Mouse (Mus musculus) hindbrain, embryonic 10.5 days (tissue): ENCODE data around the gene Srrd. TPM values are rescaled to one million over a fixed set of nuclear protein-coding genes. Genes with fewer than 3 reads are reported as not detected.

Source experiments
- DNase-seq: peaks from one replicate; pipeline ENCODE4 v3.0.0-alpha.2; 2017; ENCODE audit warnings: low spot score
- H3K27ac ChIP-seq: fragments of 300-500 bp; sonication (generic); 2 replicates; pipeline ENCODE4 v1.5.1; 2016; ENCODE audit warnings: mild to moderate bottlenecking, moderate library complexity
- H3K27me3 ChIP-seq: fragments of 300-500 bp; sonication (generic); 2 replicates; pipeline ENCODE4 v1.6.1; 2016; ENCODE audit warnings: mild to moderate bottlenecking; ENCODE audit not compliant: poor library complexity, insufficient read depth, severe bottlenecking
- H3K36me3 ChIP-seq: fragments of 300-500 bp; sonication (generic); 2 replicates; pipeline ENCODE4 v1.6.1; 2016; ENCODE audit warnings: mild to moderate bottlenecking, moderate library complexity
- H3K4me1 ChIP-seq: fragments of 300-500 bp; sonication (generic); replicated peaks from 2 replicates; pipeline ENCODE4 v1.6.1; 2016; ENCODE audit warnings: mild to moderate bottlenecking
- H3K4me3 ChIP-seq: fragments of 300-500 bp; sonication (generic); 2 replicates; pipeline ENCODE4 v1.5.1; 2016; ENCODE audit warnings: mild to moderate bottlenecking, moderate library complexity
- H3K9me3 ChIP-seq: fragments of 300-500 bp; sonication (generic); 2 replicates; pipeline ENCODE4 v1.6.1; 2016; ENCODE audit warnings: mild to moderate bottlenecking, moderate library complexity
- WGBS: fragments of 180-500 bp; shearing (Covaris S2); methylation state at CpG from one replicate; pipeline ENCODE4 v1.1.7; 2016; 5-methylcytosine and 5-hydroxymethylcytosine counted together
- polyA plus RNA-seq: library from polyadenylated mRNA; unstranded; fragments of >200 nt; fragmentation: Nextera tagmentation; extraction: Ambion mirVana; gene quantifications from 2 replicates; pipeline ENCODE4 v1.2.1, GENCODE M21; 2016

The Srrd gene
- polyA plus RNA-seq: 52.5 and 53.2 TPM in 2 replicates

- no peaks in the 10 kb centered on the region for H3K27me3 ChIP-seq
- H3K36me3 ChIP-seq: peaks cover 60% of the 10 kb centered on the region
- peak; percentile 87 for DNase-seq
- peak within 1 kb of the TSS; percentile 82 for H3K4me3 ChIP-seq
- no peaks in the 10 kb centered on the region for H3K9me3 ChIP-seq
- H3K4me1 ChIP-seq: peaks cover 48% of the 10 kb centered on the region
- H3K27ac ChIP-seq: peak within 1 kb of the TSS; percentile 94
- 2% methylated on average over 64 of the region's 64 CpGs for WGBS
Observed at GRCm38 (mm10) chr5:112342463-112343204, at the start of gene Srrd, which contains the start of gene Hps4. TSS of gene Srrd (minus strand) at chr5:112343040. TSS of gene Hps4 (plus strand) at chr5:112343083.

- WGBS: 64% methylated on average over 27 of the region's 27 CpGs
- H3K27me3 ChIP-seq: peaks cover 34% of the 10 kb centered on the region
- H3K4me1 ChIP-seq: peaks cover 41% of the 10 kb centered on the region
- no peak for DNase-seq
- H3K9me3 ChIP-seq: no peaks in the 10 kb centered on the region
- H3K27ac ChIP-seq: 0 out of 2 replicates have a peak overlapping the region, but pooled peaks have one; percentile 31
- H3K4me3 ChIP-seq: no peak overlapping the region
- peaks cover 45% of the 10 kb centered on the region for H3K36me3 ChIP-seq
Observed at GRCm38 (mm10) chr5:112391676-112392323, 49.0 kb upstream of the Srrd start.

DNA sequence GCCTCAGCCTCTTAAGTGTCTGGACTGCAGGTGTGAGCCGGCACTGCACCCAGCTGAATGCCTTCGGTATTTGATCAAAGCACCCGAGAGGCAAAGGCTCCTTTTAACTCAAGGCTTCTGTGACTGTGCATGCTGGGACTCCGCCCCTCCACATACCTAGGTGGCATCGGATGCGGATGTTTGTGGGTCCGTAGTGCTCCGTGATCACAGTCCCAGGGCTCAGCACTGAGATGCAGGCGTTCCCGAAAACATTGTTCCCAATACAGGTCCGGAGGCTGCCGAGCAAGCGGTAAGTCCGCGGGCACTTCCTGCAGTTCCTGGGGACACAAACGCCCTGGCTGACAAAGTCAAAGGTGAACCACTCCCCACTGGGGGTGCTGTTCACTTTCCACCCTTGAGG is 48.2 kb upstream of the Srrd start:
- H3K9me3 ChIP-seq: no peaks in the 10 kb centered on the region

DNA sequence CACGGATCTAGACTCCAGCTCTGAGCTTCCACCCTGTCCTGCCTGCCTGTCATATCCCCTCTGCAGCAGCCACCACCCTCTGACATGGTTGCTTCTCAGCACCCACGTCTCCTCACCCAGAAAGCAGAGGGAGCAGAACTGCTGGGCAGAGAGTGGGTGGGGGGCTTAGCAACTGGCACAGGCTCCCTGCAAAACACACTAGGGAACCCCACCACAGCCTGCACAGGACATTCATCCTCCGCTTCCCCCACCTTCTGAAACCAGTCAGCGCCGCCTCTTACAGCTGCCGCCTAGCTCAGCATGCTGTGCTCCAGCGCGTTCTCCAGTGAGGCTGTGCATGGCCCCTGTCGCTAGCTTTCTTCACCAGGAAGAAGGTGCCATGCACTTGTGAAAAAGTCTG is 46.5 kb upstream of the Srrd start:
- H3K4me3 ChIP-seq: no peak overlapping the region
- peaks cover 28% of the 10 kb centered on the region for H3K4me1 ChIP-seq
- H3K27me3 ChIP-seq: peaks cover 34% of the 10 kb centered on the region
- H3K9me3 ChIP-seq: no peaks in the 10 kb centered on the region
- DNase-seq: no peak
- WGBS: 82% methylated on average over 9 of the region's 9 CpGs
- H3K27ac ChIP-seq: 0 out of 2 replicates have a peak overlapping the region, but pooled peaks have one; percentile 6
- H3K36me3 ChIP-seq: peaks cover 69% of the 10 kb centered on the region

More for the DNA sequence above, 48.2 kb upstream of the Srrd start:
- H3K4me1 ChIP-seq: peaks cover 40% of the 10 kb centered on the region
- H3K36me3 ChIP-seq: peaks cover 53% of the 10 kb centered on the region
- DNase-seq: no peak
- H3K27ac ChIP-seq: no peak overlapping the region
- no peak overlapping the region for H3K4me3 ChIP-seq
- H3K27me3 ChIP-seq: peaks cover 34% of the 10 kb centered on the region
- WGBS: 48% methylated on average over 16 of the region's 16 CpGs

GRCm38 (mm10) chr5:112385973-112386372 is 43.1 kb upstream of the Srrd start:
- peaks cover 61% of the 10 kb centered on the region for H3K36me3 ChIP-seq
- WGBS: 82% methylated on average over 2 of the region's 2 CpGs

GRCm38 (mm10) chr5:112384805-112385472 is 42.1 kb upstream of the Srrd start:
- Histone ChIP-seq H3K27me3 (no peaks in the 10 kb centered on the region), H3K36me3 (peaks cover 65% of the 10 kb centered on the region), H3K27ac (no peak overlapping the region), H3K9me3 (no peaks in the 10 kb centered on the region), H3K4me3 (no peak overlapping the region), H3K4me1 (peaks cover 24% of the 10 kb centered on the region)
- DNase-seq: no peak
- 92% methylated on average over 13 of the region's 13 CpGs for WGBS

More at GRCm38 (mm10) chr5:112385973-112386372, 43.1 kb upstream of the Srrd start:
- peaks cover 26% of the 10 kb centered on the region for H3K4me1 ChIP-seq
- H3K4me3 ChIP-seq: no peak overlapping the region
- H3K27me3 ChIP-seq: peaks cover 2% of the 10 kb centered on the region; the same call in 1 of the 2 replicates
- H3K27ac ChIP-seq: no peak overlapping the region
- no peaks in the 10 kb centered on the region for H3K9me3 ChIP-seq
- no peak for DNase-seq

DNA sequence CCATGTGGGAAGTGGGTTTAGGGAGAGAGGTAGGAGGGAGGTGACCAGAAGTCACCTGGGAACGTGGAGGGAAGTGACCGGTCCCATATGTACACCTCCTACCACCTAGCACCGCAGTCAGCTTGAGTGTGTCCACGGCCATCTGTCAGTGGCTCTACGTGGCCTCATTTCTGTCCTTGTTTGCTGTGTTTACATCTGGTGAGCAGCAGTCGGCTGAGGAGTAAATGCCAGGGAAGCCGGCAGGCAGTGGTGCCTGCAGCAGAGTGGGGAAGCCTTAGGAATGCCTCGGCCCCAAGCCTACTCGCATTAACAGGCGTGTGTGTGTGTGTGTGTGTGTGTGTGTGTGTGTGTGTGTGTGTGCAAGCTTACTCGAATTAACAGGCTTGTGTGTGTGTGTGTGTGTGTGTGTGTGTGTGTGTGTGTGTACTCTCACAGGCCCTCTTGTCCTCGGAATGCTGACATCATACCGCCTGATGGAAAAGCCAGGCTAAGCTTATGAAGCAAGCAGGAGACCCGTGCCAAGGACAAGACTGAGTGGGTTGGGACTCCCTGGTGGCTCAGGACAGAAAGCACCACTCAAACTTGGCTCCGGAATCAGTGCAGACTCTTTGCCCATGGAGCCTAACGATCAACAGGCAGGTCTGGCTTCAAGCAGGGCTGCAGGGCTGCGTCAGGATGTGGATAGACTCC is 39.9 kb upstream of the Srrd start:
- H3K27ac ChIP-seq: no peak overlapping the region
- H3K27me3 ChIP-seq: no peaks in the 10 kb centered on the region
- H3K36me3 ChIP-seq: peaks cover 68% of the 10 kb centered on the region
- H3K4me1 ChIP-seq: peaks cover 18% of the 10 kb centered on the region
- no peaks in the 10 kb centered on the region for H3K9me3 ChIP-seq
- no peak overlapping the region for H3K4me3 ChIP-seq
- WGBS: 73% methylated on average over 17 of the region's 17 CpGs
- DNase-seq: no peak

- DNase-seq: no peak
- H3K9me3 ChIP-seq: no peaks in the 10 kb centered on the region
- peak overlapping the region; percentile 66 for H3K27ac ChIP-seq
- H3K36me3 ChIP-seq: peaks cover 68% of the 10 kb centered on the region
- peaks cover 18% of the 10 kb centered on the region for H3K4me1 ChIP-seq
- no peaks in the 10 kb centered on the region for H3K27me3 ChIP-seq
- H3K4me3 ChIP-seq: no peak overlapping the region
- whole genome bisulfite sequencing: 67% methylated on average over 9 of the region's 9 CpGs
Observed at GRCm38 (mm10) chr5:112382042-112382441, 39.2 kb upstream of the Srrd start.

GRCm38 (mm10) chr5:112381154-112381553 is 38.3 kb upstream of the Srrd start:
- Histone ChIP-seq H3K27ac (peak overlapping the region; percentile 29; the same call in 1 of the 2 replicates), H3K4me1 (peaks cover 22% of the 10 kb centered on the region), H3K36me3 (peaks cover 65% of the 10 kb centered on the region), H3K9me3 (no peaks in the 10 kb centered on the region), H3K27me3 (no peaks in the 10 kb centered on the region), H3K4me3 (no peak overlapping the region)
- DNase-seq: no peak
- 86% methylated on average over 11 of the region's 11 CpGs for WGBS

GRCm38 (mm10) chr5:112378716-112379115 is 35.9 kb upstream of the Srrd start:
- no peaks in the 10 kb centered on the region for H3K9me3 ChIP-seq
- H3K27me3 ChIP-seq: no peaks in the 10 kb centered on the region
- 76% methylated on average over 6 of the region's 6 CpGs for WGBS
- no peak for DNase-seq
- peaks cover 38% of the 10 kb centered on the region for H3K4me1 ChIP-seq
- H3K27ac ChIP-seq: no peak overlapping the region
- no peak overlapping the region for H3K4me3 ChIP-seq
- peaks cover 72% of the 10 kb centered on the region for H3K36me3 ChIP-seq

DNA sequence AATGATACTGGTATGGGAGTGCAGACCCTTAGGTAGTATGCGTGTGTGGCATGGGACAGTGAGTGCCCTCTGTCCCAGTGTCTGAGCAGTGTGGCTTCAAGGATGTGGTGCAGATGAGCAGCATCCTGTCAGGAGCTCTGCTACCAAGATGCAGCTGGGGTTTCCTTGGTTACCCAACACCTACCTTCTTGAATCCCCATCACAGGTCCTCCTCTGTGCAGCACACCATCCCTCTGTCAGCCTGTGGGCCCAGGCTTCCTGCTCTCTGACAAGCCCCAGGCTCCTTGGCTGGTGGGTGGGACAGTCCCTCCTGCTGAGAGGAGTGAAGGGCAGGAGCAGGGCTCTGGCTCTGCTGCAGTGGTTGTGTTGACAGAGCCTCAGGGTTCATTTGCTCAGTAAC is 34.5 kb upstream of the Srrd start:
- no peaks in the 10 kb centered on the region for H3K27me3 ChIP-seq
- DNase-seq: no peak
- no peaks in the 10 kb centered on the region for H3K9me3 ChIP-seq
- no peak overlapping the region for H3K27ac ChIP-seq
- WGBS: 88% methylated on average over 1 of the region's 1 CpGs
- peaks cover 85% of the 10 kb centered on the region for H3K36me3 ChIP-seq
- no peak overlapping the region for H3K4me3 ChIP-seq
- peaks cover 41% of the 10 kb centered on the region for H3K4me1 ChIP-seq

- Histone ChIP-seq H3K27ac (no peak overlapping the region), H3K27me3 (no peaks in the 10 kb centered on the region), H3K9me3 (no peaks in the 10 kb centered on the region), H3K4me1 (peaks cover 41% of the 10 kb centered on the region), H3K36me3 (peaks cover 84% of the 10 kb centered on the region), H3K4me3 (no peak overlapping the region)
- WGBS: 85% methylated on average over 4 of the region's 4 CpGs
- no peak for DNase-seq
Observed at GRCm38 (mm10) chr5:112376111-112376510, 33.3 kb upstream of the Srrd start.
